Mouse (Mus musculus) bone marrow macrophage, adult 2 months (primary cell): ENCODE data around the gene Sun2.

ENCODE experiments used
- CTCF ChIP-seq: IDR thresholded peaks from 2 replicates; pipeline ENCODE4 v1.5.1; 2012; ENCODE audit warnings: low read depth, mild to moderate bottlenecking, low read length, moderate library complexity
- POLR2A ChIP-seq: IDR thresholded peaks from 2 replicates; pipeline ENCODE4 v1.6.1; 2012; ENCODE audit warnings: mild to moderate bottlenecking, low read depth, low read length, borderline replicate concordance

DNA sequence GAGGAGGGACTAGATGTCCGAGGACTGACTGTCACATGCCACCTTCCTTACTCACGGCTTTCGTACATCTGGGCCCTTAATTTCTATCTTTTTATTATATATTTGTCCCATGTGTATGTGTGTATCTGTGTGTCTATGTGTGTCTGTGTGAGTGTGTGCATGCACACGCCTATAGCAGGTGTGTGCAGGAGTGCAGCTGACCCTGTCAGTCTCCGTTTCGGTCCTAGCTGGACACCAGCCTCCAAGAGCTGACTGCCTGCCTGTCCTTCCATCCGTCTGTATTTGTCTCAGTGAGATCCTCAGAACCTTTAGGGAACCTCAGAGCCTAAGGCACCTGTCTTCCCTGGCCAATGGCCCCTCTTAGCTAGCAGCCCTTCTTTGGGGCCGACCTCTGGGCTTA lies 22.1 kb downstream of the Sun2 start:
- TF ChIP-seq CTCF = no peak
- no peak for TF ChIP-seq POLR2A
